Mouse (Mus musculus): ENCODE results near the gene Mgat4e. TPM values are rescaled to one million over a fixed set of nuclear protein-coding genes. Genes with fewer than 3 reads are reported as not detected.
A peak's percentile ranks its signal among the peaks of the same experiment; 100 is the strongest.

Mgat4e gene
- not detected for total RNA-seq (2022)

DNA sequence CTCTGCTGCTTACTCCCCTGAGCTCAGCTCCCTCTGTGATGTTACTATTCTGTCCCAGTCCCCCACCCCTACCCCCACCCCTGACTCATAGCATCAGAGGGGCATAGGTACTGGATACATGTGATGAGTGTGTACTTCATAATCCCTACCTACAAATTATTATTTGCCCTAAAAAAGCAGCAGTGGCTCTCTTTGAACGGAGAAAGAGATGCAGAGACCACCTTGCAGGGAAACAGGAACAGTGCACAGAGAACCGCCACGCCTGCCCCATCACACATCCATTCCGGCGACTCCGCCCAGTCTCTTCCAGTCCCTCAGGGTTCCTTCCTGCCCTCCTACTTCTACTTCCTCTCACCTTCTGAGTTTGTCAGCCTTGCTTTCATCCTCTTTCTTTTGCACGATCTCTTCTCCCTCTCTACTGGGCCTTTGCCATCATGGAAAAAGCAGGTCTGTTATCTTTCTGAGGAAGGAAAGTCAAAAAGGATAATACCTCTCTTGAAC lies at the start of gene Mgat4e:
TSS of gene Mgat4e (minus strand) at position 51 of the 501 bp plus-strand sequence.
- no peak for DNase-seq (ENCODE audit: low spot score in 2 of 2)

DNA sequence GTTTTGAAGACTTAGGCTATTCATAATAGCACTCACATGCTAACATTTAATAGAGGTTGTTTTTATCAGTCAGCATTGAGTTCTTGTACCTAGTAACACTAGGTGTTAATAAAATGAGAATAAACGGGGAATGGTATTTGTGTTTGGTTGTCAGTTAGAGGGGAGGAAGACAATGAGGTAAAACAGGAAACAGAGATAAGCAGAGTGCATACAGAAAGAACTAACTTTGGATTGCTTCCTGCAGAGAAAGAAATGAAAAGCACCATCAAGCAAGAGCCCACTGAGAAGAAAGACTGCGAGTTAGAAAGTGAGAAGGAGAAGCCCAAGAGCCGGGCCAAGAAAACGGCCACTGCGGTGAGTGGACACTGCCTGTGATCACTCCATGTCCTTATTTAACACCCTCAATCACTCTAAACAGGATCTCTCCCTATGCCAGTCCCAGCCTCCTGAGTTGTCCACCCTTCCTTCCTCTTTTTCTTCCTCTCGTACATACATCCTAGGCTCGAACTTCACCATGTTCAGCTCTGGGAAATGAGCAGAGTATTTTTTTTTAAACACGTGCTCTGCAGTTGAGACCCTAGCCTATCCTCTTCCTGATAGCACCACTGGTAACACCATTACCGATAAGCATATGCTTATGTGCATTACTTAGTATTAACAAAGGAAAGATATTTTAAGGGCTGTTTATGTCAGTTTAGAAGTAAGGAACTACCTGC lies 48.0 kb upstream of the Mgat4e start:
- DNase-seq (ENCODE audit: low spot score in 2 of 2) = no peak

DNA sequence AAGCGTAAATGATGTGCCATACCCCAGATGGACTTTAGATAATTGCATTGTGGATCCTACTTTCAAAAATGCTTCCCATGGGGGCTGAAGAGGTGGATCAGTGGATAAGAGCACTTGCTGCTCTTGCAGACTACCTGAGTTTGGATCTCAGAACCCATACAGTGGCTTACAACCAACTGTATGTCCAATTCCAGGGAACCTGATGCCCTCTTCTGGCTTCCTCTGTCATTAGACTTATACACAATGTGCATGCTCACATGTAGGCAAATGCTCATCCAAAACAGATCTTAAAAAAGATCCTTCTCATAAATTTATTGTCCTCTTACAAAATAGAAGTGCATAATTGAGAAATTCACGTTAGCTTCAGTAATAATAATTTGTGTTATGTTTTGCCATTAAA lies 42.3 kb upstream of the Mgat4e start:
- DNase-seq (ENCODE audit: low spot score in 2 of 2) = no peak

DNA sequence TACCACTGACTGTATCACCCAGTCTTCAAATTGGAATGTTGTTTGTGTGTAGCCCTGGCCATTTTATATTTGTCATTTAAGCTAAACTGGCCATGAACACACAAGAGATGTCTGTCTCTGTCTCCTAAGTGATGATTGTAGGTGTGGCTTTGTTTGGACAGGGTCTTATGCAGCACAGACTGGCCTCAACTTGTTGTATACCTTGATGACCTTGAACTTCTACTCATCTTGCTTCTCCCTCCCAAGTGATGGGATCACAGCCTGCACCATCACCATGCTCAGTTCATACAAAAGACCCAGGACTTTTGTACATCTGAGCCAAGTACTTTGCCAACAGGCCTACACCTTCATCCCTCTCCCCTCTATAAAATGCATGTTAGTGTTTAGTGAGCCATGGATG lies 40.2 kb upstream of the Mgat4e start:
- no peak for DNase-seq (ENCODE audit: low spot score in 2 of 2)

DNA sequence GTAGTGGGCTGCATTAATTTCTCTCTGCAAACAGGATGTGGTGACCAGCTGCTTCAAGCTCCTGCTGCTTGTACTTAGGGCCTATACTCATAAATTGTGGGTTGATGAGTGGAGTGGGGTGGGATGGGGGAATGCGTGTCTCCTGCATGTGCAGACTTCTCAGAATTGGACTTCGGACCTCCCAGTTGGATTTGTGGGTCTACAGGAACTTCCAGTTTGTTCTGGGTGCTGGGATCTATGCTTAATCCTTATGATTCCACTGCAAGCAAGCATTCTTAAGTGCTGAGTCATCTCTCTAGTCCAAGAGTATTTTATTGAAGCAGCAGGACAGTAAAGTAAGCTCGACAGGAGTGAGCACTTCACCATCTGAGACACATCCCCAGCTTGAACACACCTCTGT lies 34.1 kb upstream of the Mgat4e start:
- DNase-seq (ENCODE audit: low spot score in 2 of 2) = no peak

DNA sequence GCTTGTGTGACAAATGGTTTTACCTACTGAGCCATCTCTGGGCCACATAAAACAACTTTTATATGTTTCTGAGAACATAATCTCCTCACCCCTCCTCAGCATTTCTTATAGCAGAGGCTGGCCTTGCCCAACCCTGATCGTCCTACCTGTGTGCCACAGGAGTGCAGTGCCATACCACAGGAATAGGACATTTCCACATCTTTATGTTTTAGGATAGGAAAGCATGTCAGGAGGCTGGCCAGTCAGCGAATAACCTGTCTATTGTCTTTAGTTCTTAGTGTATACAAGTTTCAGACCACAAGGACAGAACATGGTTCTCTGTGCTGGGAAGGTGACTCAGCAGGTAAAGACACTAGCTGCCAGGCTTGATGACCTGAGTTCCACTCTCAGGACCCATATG lies 31.3 kb upstream of the Mgat4e start:
- no peak for DNase-seq (ENCODE audit: low spot score in 2 of 2)

DNA sequence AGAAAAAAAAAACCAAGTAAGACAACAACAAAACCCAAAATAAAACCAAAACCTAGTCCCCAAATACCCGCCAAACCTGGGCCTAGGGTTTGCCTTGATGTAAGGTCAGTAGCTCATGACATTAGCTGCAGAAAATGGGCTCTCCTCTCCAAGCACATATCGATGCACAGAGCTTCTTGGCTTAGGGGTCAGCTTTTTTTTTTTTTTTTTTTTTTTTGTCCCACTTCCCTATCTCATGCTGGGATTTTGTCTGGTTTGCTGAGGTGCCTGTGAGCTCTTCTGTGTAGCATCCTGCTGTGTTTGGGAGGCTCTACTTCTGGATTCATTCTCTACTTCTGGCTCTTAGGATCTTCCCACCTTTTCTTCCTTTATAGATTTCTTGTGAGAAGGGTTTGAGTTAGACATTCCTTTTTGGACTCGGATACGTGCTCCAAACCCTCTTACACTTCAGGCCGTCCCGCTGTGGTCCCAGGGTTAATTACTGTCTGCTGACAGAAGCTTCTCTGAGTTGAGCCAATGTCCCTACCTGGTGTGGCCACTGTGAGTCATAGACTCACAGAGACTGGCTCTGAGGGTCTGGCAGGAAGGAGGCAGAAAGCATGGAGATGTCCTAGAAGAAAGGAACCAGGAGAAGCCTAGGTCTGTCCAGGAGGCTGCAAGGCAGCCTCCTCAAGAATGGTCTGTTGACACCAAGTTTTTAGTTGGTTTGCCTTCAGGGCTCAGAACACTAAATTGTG lies 28.1 kb upstream of the Mgat4e start:
- DNase-seq (ENCODE audit: low spot score in 2 of 2) = no peak

DNA sequence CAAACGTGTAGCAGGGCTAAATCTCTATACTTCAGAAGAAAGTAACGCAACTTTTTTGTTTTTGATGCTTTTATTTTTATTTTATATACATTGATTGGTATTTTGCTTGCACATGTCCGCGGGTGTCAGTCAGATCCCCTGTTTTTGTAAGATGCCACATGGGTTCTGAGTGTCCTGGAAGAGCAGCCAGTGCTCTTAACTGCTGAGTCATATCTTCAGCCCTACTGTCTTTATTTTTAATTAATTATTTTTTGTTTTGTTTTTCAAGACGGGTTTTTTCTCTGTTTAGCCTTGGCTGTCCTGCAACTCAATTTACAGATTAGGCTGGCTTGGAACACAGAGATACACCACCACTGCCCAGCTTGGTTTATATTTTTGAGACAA lies 24.4 kb upstream of the Mgat4e start:
- no peak for DNase-seq (ENCODE audit: low spot score in 2 of 2)

DNA sequence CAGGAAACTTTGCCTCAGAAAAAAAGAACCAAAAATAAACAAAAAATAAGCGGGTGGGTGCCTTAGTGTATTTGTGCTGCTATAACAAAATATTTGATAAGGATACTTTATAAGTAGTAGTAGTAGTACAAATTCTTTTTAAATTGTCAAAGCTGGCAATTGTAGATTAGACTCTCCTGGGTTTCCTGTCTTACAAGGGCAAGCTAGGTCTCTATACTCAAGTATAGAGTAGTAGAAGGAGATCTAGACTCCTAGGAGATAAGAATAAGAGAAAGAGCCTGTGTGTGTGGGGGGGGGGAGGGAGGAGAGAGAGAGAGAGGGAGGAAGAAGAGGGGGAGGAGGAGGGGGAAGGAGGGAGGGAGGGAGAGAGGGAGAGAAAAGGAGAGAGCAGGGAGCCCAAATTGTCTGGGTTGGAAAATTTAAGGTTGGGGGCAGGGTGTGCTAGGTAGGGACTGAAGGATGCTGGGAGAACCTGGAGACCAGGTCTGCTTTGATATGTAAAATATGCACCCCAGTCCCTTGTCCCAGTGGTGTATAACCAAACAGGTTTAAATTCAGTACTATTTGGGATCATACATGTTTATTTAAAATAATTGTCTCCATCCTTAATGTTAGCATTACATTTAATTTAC lies 23.9 kb upstream of the Mgat4e start:
- DNase-seq (ENCODE audit: low spot score in 2 of 2) = no peak

DNA sequence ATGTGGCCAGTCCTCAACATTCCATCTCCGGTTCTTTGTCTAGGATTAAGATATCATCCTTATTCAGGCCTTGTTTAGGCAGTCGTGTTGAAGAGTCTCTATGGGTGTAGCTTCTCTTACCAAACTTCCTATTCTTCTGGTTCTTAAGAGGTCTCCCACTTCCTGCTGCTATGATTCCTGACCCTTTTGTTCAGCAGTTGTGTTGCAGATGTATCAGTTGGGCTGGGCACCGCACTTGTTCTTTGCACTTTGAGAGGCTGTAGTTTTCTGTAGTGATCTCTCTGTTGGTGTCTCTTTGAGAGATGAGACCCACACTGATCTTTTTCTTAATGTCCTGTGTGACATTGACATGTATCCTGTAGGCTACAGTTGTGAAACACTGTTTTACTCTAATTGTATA lies 21.1 kb upstream of the Mgat4e start:
- DNase-seq (ENCODE audit: low spot score in 2 of 2) = no peak

DNA sequence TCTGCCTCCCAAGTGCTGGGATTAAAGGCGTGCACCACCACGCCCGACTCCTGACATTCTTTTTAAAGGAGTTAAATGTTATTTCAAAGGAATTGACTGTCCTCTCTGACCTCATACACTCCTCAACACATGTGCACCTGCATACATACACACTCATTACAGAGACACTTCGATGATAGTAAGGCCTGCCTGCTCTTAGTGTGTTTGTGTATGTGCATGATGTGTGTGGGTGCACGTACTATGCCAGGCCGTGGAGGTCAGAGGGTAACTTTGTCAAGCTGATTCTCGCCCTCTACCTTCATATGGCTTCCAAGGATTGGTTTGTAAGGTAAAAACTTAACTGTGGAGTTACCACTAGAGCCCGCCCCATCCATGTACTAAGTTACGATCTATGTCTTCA lies 20.7 kb upstream of the Mgat4e start:
- no peak for DNase-seq (ENCODE audit: low spot score in 2 of 2)

DNA sequence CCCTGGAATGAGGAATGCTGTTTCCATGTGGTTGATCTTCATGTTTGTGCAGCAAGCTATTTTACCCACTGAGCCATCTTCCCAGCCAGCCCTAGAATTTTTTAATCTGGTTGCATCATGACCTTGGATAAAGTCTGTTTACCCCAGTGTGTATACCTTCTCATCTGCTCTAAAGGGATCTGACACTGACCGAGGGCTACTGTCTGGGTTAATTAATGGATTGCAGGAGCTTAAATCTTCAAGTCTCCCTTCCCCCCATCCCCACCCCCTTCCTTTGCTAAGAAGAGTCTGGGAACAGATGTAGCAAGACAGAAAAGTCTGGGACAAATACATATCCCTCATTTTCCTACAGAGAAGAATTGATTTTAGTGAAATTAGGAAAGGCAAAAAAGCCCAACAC lies 18.0 kb upstream of the Mgat4e start:
- DNase-seq (ENCODE audit: low spot score in 2 of 2) = no peak

DNA sequence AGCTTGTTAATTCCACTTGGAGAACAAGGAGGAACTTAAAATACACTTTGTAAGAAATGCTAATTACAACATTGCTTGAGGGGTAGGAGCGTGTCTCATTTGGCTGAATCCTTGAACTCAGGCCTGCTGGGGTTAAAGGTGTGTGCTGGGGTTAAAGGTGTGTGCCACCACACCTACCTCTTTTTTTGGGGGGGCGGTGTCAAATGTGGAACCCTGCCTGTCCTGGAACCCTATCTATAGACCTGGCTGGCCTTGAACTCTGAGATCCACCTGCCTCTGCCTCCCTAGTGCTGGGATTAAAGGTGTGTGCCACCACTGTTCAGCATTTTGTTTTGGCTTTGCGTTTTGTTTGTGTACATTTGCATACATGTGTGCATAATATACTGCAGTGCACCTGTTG lies 14.2 kb upstream of the Mgat4e start:
- DNase-seq (ENCODE audit: low spot score in 2 of 2) = no peak

DNA sequence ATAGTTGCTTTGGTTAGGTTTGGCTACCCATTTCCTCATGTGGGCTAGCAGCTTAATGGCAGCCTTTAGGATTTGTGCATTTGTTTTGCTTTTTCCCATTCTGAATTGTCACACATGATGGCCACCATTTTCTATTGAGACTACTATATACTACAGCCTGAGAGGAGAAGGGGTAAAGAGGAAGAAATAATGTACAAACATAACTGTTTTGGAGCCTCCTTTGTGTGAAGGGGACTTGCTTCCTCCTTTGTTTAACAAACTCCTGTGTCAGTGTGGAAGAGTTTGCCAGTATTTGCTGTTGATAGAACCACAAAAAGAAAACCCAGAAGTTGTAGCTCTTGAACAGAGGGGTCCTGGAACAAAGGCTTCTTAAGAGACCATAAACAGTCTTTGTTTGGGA lies 13.0 kb upstream of the Mgat4e start:
- no peak for DNase-seq (ENCODE audit: low spot score in 2 of 2)

DNA sequence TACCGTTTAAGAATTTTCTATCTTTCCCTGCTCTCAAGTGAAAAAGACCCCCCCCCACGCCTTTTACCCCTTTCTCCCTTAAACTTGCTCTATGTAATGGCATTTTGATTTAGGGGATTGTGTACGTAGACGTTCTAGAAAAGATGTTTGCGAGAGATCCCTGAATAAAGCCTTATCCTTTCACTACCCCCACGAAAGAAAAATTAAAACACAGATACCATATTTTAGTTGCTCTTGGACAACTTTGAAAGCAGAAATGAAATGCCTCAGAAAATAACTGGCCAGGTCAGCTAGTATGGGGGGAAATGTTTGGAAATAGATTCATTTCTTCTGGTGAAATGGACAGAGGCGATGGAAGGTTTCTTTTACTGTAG lies 12.3 kb upstream of the Mgat4e start:
- DNase-seq (ENCODE audit: low spot score in 2 of 2) = no peak

DNA sequence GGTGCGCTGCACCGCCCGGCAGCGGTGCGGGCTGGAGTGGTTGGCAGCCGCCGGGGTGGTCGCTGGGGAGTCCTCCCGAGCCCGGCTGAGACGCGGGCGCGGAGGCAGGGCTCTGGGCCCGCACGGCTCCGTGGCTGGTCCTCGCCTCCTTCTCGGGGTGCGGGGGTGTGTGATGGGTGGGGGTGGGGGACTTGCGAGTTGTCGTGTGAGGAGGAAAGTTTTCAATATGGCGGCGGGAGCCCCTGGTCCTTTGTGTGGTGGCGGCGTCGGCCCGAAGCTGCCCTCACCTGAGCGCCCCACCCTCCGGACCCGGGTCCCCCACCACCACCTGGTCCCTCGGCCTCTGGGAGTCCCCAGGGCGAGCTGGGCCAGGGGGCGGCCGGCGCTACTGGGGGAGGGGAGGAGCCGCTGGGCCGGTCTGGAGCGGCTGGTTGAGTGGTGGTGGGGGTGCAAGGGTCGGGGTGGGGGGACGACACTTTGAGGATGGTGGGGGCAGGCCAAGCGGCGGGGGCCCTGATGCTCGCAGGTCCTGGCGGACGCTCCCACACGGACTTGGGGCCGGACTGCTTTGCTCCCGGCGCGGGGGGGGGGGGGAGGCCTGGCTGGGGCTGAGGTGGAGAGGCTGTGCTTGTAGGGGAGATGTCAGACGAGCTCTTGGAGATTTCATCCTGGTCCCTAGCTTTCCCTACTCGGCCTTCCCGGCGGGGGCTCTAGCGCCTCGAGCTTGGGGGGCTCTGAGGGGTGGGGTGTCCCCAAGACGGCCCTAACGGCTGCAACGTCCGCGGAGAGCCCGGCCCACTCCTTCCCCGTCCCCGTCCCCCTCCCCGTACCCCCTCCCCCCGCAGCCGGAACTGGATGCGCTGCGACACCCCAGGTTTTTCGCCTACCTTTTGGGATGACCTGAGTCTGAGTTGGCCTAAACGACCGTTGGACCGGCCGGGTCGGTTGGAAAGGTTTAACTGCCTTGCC lies 11.6 kb upstream of the Mgat4e start:
- DNase-seq (ENCODE audit: low spot score in 2 of 2) = no peak

DNA sequence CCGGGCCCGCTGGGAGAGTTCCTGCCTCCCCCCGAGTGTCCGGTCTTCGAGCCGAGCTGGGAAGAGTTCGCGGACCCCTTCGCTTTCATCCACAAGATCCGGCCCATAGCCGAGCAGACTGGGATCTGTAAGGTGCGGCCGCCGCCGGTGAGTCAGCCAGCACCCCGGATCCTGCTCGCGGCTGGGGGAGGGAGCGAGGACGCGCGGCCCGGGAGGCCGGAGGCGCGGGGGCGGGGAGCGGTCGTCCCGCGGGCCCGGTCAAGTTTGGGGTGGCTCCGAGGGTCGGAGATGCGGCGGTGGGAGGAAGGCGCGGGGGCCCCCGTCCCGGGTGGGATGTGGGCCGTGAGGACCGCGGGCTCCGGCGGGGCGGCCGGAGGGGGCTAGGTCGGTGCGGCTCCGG lies 10.9 kb upstream of the Mgat4e start:
- DNase-seq (ENCODE audit: low spot score in 2 of 2) = peak in 1 of 2 experiments; percentile 11

DNA sequence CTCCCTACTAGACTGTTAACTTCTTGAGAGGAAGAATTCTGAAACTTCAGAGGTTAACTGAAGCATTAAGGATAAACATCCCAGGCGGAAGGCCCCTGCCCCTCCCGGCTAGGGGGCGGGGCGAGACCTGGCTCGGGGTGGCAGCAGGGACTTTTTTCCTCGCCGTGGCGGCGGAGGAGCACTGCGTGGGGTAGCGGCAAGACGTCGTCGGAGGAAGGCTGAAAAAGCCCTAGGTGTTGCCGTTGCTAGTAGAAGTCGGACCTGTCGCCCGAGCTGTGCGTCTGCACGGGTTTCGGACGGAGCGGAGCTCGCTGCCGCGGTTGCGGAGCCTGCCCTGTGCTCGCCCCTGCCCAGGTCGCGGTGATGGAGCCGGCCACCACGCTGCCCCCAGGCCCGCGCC lies 10.5 kb upstream of the Mgat4e start, which contains the start of gene Kdm5b:
TSS of gene Kdm5b (plus strand) at position 196 of the 400 bp plus-strand sequence.
- peak; percentile 72 to 79 for DNase-seq (ENCODE audit: low spot score in 2 of 2)

DNA sequence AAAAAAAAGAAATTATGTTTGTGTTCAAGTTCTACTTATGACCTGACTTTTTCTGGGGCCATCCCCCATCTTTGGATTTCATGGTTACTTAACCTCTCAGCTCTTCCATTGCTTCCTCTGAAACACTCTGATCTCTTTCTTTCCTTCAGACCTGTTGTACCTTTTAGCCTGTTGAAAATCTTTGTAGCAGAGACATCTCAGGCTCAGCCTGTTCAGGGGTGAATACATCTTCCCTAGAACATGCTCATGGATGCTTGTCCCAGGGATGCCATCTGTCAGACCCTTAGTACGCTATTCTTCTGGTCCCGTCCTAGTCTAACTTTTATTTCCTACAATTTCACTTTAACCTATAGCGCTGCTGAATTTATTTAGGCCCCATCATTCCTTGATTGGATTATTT lies 9.7 kb upstream of the Mgat4e start:
- no peak for DNase-seq (ENCODE audit: low spot score in 2 of 2)

DNA sequence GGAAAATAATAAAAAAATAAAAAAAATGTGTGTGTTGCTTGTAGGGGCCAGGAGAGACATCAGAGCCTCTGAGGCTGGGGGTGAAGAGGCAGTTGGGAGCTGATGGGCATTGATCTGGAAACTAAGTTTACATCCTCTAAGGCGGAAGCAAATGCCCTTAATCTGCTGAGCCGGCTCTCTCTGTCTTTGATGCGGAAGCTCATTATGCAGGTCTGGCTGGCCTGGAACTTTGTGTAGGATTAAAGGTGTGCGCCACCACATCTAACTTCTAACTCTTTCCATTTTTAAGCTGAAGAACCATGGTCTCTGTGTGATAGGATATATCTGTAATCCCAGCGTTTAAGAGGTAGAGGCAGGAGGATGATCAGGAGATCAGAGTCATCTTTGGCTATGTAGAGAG lies 9.0 kb upstream of the Mgat4e start:
- no peak for DNase-seq (ENCODE audit: low spot score in 2 of 2)

DNA sequence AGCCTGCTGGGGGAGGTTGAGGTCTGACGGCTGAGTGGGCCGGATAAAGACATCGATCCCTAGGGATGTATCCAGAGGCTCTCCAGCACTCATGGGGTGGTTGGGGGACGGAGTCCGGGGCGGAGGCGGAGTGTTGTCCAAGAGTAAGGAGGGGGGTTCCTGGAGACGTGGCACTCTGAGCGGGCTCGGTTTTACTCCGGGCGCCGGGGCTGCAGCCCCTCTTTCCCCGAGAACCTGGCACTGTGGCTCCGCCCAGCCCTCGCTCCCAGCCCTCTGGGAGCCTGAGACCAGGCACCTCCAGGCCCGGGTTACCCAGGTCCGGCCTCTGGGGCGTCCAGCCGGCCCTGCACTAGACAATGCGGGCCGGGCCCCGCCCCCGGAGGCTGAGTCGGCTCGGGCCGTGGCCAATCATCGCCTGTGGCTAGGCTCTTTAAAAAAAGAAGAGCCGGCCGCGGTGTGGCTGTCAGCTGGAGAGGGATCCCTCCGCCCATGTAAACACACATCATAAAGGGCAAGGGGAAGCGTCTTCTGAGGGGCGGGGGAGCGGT lies 7.3 kb upstream of the Mgat4e start:
- peak; percentile 96 for DNase-seq (ENCODE audit: low spot score in 2 of 2)

All from gastrocnemius, adult 8-10 months (tissue).